Comparison of ENCODE assay signal across 1 mouse cellular context in genomic region chr2:157129601-157130164, GRCm38 (mm10).
TF ChIP-seq lines count a peak whose summit lies in the region.

No protein-coding gene starts in this region.

TF ChIP-seq in CH12.LX, 34 proteins besides CTCF, POLR2A, EP300 and RAD21 (continued from another document):
- peak; percentile 40; the same call in 1 of the 2 replicates for TF ChIP-seq MAX (IDR thresholded peaks at IDR 0.05; ENCODE audit: low read length)
